Mouse (Mus musculus) heart, postnatal 0 days (tissue): ENCODE data around the gene Ick.

Experiments
- CTCF ChIP-seq: IDR thresholded peaks from 2 replicates; pipeline ENCODE4 v1.5.1; 2016; ENCODE audit warnings: antibody characterized with exemption, control low read depth, low read depth
- EP300 ChIP-seq: IDR thresholded peaks from 2 replicates; pipeline ENCODE4 v1.6.1; 2016; ENCODE audit warnings: antibody characterized with exemption, low read depth

GRCm38 (mm10) chr9:78139463-78139862 lies 30.5 kb downstream of the Ick start:
- no peak for TF ChIP-seq CTCF
- 0 out of 2 replicates have a peak, but pooled peaks have one; percentile 33 for TF ChIP-seq EP300
